Mouse (Mus musculus) adrenal gland, adult (tissue): Measurements from ENCODE around the gene Setd1b.

Source experiments
- DNase-seq, 2 experiments: peaks; one replicate each; pipeline ENCODE4 v3.0.0; 2022 to 2023; ENCODE audit warnings: low spot score in 1 of 2; ENCODE audit not compliant: inconsistent age in 2 of 2

Gene Setd1b

DNA sequence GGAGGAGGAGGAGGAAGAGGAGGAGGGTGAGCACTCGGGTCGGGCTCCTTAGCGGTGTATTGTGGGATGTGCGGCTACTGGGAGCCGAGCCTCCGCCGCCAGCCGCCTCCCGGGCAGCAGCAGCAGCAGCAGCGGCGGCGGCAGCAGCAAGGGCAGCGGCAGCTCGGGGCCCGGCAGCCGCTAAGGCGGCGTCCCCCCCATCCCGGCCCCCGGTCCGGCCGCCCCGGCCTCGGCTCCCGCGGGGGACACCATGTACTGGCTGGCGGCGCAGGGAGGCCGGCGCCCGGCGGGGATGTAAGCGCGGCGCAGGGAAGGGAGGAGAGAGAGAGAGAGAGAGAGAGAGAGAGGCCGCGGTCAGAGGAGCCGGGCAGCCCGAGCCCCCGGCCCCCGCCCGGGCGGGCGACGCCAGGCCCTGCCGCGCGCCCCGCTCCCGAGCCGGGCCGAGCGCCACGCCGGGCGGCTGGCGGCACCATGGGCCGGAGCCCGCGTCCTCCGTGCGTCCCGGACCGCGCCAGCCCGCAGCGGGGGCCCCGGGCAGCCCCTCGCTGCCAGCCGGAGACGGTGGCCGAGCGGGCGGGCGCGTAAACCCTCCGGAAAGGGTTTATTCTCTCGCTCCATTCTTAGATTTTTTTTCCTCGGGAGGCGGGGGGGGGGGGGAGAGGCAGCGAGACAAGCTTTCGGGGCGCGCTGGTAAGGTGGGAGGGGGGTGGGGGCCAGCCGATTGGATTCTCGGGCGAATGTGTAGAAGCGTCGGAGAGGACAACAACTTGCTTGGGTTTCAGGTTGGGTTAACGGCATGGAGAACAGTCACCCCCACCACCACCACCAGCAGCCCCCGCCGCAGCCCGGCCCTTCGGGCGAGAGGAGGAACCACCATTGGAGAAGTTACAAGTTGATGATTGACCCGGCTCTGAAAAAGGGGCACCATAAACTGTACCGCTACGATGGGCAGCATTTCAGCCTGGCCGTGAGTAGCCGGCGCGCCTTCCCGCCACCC, at the start of gene Setd1b:
TSS of gene Setd1b (plus strand) at position 33 of the 997 bp plus-strand sequence.
- peak; percentile 73 to 89 for DNase-seq

DNA sequence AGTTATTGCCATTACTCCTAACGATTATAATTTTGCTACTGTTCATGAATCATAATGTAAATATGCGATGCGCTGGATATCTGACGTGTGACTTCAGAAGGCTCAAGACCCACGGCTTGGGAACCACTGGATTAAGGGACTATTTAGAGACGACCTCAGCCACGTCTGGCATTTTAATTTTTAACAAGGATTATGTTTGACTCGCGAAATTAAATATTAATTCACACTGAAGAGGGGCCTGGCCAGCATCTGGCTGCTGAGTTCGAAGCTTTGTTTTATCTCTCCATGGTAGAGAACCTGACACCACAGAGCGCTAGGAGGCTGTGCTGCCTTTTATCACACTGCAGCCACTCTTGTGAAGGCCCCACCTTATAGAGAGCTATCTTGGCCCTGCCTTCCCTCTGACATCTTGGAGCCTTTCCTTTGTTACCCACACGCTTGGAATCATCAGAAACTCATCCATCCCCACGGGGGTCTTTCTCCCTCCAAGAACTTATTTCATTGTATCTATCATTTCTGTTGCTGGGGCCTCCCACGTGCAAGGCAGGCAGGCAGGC, 48.8 kb upstream of the Setd1b start:
- DNase-seq: no peak

DNA sequence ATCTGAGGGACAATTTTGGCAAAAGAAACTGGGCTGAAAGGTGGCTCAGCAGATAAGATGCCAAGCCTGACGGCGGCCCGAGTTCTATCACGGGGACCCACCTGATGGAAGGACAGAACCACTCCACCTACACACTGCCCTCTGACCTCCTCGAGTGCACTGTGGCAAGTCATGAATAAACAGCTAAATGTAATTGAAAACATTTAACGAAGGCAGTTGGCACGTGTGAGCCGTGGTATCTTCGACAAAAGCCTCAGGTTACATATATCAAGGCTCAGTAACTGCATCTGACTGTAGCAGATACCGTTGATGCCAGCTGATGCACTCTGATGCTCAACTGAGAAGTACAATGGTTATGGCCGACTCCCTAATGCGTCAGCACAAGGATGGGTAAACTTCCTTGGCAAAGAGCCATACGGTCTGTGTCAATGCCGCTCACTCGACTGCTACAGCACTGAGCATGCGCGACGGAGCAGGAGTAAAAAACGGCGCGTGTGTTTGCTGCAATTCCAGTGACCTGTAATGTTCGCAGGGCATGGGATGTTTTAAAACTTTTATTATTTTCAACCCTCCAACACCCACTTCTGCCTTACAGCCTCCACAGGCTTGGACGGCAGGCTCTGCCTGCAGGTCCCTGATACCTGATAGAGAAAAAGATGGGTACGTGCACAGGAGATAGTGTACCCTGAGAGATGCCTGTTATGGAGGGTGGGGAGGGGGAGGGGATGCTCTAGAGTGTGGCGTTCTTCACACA, 47.6 kb upstream of the Setd1b start:
- DNase-seq: peak in 1 of 2 experiments; percentile 54

DNA sequence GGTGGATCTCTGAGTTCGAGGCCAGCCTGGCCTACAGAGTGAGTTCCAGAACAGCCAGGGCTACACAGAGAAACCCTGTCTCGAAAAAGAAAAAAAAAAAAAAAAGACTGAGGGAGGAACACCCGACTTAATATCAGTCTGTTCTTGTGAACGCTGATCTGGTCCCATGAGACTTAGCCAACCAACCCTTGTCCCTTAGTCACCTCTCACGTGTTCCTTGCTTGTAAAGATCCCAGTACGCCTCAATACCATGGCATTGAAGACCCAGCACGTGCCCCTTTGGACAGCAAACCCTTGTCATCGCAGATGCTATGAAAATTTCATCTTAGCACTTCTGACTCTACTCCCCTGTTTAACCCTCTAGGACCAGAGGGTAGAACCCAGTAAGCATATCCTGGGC, 45.7 kb upstream of the Setd1b start:
- DNase-seq: no peak

DNA sequence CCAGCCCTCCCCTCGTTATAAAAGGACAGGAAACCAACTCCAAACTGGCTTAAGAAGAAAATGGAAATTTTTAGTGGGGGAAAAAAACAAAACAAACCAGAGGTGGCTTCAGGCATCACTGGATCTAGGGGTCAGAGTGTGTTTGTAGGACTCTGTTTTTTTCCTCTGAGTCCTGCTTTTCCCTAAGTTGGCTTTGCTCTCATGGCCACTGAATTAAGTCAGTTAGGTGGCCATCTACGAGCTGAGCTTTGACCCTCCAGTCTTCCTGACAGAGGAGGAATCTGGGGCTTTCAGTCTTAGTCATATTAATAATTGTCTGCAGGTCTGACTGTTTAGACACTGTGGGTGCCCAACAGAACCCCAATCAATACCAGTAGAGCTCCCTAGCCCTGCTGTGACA, 43.5 kb upstream of the Setd1b start:
- no peak for DNase-seq

GRCm38 (mm10) chr5:123102376-123102775, 39.6 kb upstream of the Setd1b start:
- DNase-seq: no peak

DNA sequence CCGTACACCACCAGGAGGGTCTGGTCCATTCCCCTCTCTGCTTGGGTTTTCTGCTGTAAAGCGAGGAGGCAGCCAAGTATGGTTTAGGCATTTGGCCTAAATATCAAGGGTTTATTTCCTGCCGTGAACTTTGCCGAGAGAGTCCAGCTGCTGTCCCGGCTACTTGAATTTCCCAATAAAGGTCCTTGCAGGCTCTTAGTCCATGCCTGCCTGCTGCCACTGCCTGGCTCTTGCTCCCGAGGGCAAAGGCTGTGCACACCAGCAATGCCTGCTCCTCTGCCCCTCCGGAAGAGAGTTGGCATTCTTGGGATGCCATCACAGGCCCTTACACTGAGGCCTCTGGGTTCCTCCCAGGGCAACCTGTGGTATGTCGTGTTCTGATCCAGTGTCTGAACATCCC, 38.4 kb upstream of the Setd1b start:
- DNase-seq: no peak

DNA sequence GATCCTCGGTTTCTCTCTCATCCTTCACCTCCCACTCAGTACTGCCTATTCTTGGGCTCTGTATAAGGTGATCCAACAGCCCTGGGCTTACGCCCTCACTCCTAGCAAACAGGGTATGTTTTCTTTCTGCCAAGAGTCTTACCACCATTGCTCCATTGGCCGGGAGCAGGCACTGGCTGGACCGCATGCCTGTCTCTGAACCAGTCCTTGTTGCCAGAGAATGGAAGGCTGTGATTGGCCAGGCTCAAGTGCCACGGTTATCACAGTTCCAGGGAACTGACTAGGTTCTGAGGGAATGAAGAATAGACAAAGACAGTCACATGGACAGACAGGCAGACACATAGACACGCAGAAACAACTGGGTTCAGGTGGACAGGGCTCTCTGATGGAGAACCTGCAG, 37.2 kb upstream of the Setd1b start:
- no peak for DNase-seq

GRCm38 (mm10) chr5:123109452-123110203, 32.4 kb upstream of the Setd1b start:
- DNase-seq: peak; percentile 65 to 80

DNA sequence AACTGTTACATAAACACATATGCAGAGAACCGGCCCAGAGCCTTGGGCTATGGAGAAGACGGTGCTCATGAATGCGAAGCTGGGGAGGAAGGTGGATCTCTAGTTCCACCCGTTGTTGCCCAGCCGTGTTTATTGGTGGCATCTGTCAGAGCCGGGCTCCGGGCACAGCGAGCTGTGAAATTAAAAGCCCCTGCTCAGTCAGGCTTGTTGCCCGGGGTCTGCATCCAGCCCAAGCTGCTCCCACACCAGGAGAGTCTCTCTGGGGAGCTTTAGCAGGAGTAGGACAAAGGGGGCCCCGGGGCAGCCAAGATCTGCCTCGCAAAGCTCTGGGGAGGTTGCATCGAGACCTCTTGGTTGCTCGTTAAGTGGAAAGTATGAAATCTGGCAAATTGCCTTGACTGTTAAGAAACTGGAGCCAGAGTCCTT, 31.7 kb upstream of the Setd1b start:
- peak in 1 of 2 experiments; percentile 73 for DNase-seq

GRCm38 (mm10) chr5:123114109-123114508, 27.9 kb upstream of the Setd1b start:
- no peak for DNase-seq

- no peak for DNase-seq
Observed at GRCm38 (mm10) chr5:123114924-123115323, 27.1 kb upstream of the Setd1b start.

DNA sequence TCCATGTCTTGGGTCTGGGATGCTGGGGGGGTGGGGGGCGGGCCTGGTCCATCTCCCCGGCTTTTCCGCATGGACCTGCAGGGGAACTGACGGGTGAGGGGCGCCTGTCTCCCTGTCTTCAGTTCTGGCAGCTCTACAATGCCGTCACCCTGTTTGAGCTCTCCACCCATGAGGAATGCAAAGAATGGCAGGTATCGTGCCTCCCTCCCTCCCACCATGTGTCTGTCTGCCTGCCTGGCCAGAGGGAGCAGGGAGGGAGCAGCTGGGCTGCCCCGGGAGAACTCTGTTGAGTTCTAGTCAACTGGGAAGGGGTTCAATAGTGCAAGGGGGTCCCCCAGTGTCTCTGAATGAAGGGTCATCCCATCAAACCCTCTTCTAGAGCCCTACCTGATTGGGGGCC, 25.9 kb upstream of the Setd1b start:
- DNase-seq: no peak

DNA sequence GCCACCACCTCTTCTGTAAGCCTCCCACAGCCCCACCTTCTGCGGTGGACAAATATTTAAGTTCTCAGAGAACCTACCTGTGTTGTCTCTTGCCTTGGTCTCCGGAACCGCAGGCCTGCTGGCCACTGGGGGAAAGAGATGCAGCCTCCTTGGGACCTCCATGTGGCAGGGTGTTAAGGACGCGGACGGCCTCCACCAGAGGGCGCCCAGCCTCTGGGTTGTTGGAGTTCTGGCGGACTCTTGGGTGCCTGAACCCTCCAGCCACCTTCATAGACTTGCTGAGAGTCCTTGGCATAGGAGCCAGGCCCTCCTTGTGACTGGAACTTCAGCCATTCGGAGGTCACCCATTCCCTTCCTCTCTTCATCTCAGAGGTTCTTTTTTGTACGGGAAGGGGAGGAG, 24.7 kb upstream of the Setd1b start:
- peak; percentile 74 to 91 for DNase-seq

- no peak for DNase-seq
Observed at GRCm38 (mm10) chr5:123117773-123118172, 24.2 kb upstream of the Setd1b start.

GRCm38 (mm10) chr5:123118826-123119225, 23.2 kb upstream of the Setd1b start:
- DNase-seq: no peak

- DNase-seq: no peak
Observed at GRCm38 (mm10) chr5:123120624-123121215, 21.3 kb upstream of the Setd1b start.

DNA sequence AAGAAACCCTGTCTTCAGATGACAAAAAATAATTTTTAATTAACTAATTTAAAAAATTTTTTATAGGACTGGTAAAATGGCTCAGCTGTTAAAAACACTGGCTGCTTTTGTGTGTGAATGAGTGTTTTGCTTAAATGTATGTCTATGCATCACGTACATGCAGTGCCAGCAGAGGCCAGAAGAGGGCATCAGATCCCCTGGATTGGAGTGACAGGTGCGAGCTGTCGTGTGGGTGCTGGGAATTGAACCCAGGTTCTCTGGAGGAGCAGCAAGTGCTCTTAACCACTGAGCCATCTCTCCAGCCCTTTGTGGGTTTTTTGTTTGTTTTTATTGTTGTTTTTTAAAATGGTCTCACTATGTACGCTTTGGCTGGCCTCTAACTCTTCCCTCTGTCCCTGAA, 19.8 kb upstream of the Setd1b start:
- DNase-seq: peak in 1 of 2 experiments; percentile 33

GRCm38 (mm10) chr5:123125105-123125504, 16.9 kb upstream of the Setd1b start:
- DNase-seq: no peak

- DNase-seq: peak; percentile 76 to 81
Observed at GRCm38 (mm10) chr5:123125638-123126406, 16.2 kb upstream of the Setd1b start.
